Mouse (Mus musculus): ENCODE results near the gene Ncf4. TPM values are rescaled to one million over a fixed set of nuclear protein-coding genes. Genes with fewer than 3 reads are reported as not detected.

Gene Ncf4
- 34.8 and 39.4 TPM in 2 replicates for polyA plus RNA-seq (2015; fragmentation: Nextera tagmentation; extraction: Ambion mirVana)

DNA sequence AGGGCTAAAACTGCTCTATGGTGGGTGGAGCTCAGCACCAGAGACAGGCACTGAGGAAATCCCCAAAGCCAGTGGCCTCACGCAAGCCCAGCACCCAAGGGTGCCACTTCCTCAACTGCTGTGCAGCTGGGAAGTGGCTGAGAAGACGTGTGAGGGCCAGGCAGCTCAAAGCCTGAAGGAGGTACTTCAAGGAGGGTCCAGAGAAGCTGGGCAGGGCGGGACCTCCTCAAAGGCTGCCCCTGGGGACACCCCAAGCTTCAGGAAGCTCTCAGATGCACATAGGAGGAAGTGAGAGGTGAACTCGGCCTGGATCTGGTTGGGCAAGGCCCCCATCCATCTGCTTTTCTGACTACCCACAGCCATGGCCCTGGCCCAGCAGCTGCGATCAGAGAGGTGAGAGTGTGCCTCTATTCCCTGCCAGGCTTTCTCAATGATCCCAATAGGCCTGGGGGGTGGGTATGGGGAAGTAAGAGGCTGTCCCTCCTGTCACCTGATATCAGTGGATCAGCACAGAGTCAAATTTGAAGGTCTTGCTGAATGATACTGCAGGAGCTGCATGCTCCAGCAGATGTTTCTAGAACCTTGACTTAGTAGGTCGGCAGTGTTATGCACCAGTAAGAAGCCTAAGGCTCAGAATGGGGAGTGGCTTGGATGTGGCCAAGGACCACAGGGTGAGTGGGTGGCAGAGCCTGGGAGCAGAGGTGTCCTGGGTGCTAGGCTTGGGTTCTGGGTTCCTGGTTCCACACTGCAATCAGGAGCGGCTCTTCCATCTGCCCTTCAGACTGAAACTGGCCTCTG lies at the start of gene Ncf4:
TSS of gene Ncf4 (plus strand) at position 107 of the 798 bp plus-strand sequence.

DNA sequence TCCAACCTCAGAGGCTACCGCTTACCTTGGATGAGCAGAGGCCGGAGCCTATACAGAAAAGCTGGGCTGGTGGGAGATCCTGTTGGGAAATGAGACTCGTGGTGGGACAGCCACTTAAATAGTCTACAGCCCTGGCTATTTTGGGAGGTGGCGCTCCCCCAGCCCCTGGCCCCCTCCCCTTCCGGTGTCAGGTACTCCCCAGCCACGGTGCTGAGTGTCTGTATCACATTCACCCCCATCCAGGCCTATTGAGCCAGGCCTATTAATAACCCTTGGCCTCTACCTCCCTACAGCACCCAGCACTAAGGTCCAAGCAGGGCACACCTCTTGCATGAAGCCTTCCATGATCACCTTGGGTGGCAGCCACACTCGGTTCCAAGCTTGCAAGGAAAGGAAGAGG lies 38.3 kb upstream of the Ncf4 start, which contains the start of gene Pvalb:
TSS of gene Pvalb (minus strand) at position 89 of the 400 bp plus-strand sequence.

DNA sequence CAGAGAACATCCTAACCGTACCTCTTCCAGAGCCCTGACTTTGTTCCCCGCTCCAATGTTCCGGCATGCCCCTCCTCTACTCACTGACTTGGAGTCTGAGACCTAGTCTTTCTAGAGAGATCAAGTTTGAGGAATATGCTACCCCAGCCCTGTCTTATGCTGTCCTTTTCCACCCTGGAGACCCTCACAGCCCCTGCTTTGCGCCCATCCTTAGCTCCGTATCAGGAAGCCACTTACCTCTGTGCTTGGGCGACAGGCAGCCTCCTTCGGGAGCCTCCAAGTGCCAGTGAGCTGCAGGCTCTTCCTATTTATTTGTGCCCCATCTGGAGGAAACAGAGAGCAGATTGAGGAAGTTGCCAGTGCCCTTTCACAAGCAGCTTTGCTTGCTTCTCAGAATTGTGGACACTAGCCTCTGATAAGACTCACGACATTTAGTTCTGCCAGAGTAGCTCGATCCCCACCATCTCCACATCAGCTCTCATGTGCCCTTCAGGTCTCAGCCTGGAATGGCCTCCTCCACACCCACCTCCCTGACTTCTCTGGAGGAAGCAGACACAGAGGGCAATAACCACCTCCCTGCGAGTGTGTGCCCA lies 60.8 kb downstream of the Ncf4 start, which contains the start of gene Csf2rb2:
TSS of gene Csf2rb2 (minus strand) at position 381 of the 593 bp plus-strand sequence.

Small RNA genes lying within 50 kb of the gene (microRNA-seq; reads per million reads assigned to microRNA genes)
- gene Mir7676-1 = not detected

Other genes with a start within 250 kb of the Ncf4 start
- gene Cacng2, start 124.8 kb upstream of the Ncf4 start, polyA plus RNA-seq (2015; fragmentation: Nextera tagmentation; extraction: Ambion mirVana) = 0.06 TPM in 1 of 2 replicates, not detected in the other
- gene Ift27, start 70.7 kb upstream of the Ncf4 start, polyA plus RNA-seq (2015; fragmentation: Nextera tagmentation; extraction: Ambion mirVana) = 59.6 and 69.9 TPM in 2 replicates
- 0.85 and 0.95 TPM in 2 replicates for gene Pvalb, start 38.4 kb upstream of the Ncf4 start, polyA plus RNA-seq (2015; fragmentation: Nextera tagmentation; extraction: Ambion mirVana)
- gene Csf2rb2, start 60.9 kb downstream of the Ncf4 start, polyA plus RNA-seq (2015; fragmentation: Nextera tagmentation; extraction: Ambion mirVana) = 0.65 and 1.4 TPM in 2 replicates
- gene Csf2rb, start 81.0 kb downstream of the Ncf4 start, polyA plus RNA-seq (2015; fragmentation: Nextera tagmentation; extraction: Ambion mirVana) = 2.3 and 4.9 TPM in 2 replicates
- gene Tex33, start 151.1 kb downstream of the Ncf4 start, polyA plus RNA-seq (2015; fragmentation: Nextera tagmentation; extraction: Ambion mirVana) = not detected in 2 replicates
- gene Tst, start 161.1 kb downstream of the Ncf4 start, polyA plus RNA-seq (2015; fragmentation: Nextera tagmentation; extraction: Ambion mirVana) = 17.1 and 22.4 TPM in 2 replicates
- 2.5 and 3.0 TPM in 2 replicates for gene Mpst, start 161.6 kb downstream of the Ncf4 start, polyA plus RNA-seq (2015; fragmentation: Nextera tagmentation; extraction: Ambion mirVana)
- 61.5 and 64.3 TPM in 2 replicates for gene Kctd17, start 183.8 kb downstream of the Ncf4 start, polyA plus RNA-seq (2015; fragmentation: Nextera tagmentation; extraction: Ambion mirVana)
- 0.19 and 0.47 TPM in 2 replicates for gene Tmprss6, start 223.8 kb downstream of the Ncf4 start, polyA plus RNA-seq (2015; fragmentation: Nextera tagmentation; extraction: Ambion mirVana)

Measured in urinary bladder, postnatal 0 days (tissue).